Mouse (Mus musculus): ENCODE results near the gene Ntpcr. TPM values are rescaled to one million over a fixed set of nuclear protein-coding genes. Genes with fewer than 3 reads are reported as not detected.

Gene Ntpcr
- polyA plus RNA-seq, 1 experiment from 2014 or later = 37.6 TPM

- 81% methylated on average over 10 of the region's 10 CpGs for WGBS
- ATAC-seq = peak; percentile 53; the same call in 1 of the 2 replicates
- Histone ChIP-seq H3K4me1 (ENCODE audit: control insufficient read depth, insufficient read depth, low read depth, low read length) (no peaks in the 10 kb centered on the region), H3K36me3 (ENCODE audit: control insufficient read depth, insufficient read depth, low read length) (no peaks in the 10 kb centered on the region), H3K4me3 (ENCODE audit: low read length) (no peak overlapping the region), H3K27me3 (replicated peaks; ENCODE audit: control insufficient read depth, insufficient read depth, low read length) (no peaks in the 10 kb centered on the region), H3K4me2 (ENCODE audit: low read length) (no peak overlapping the region), H3K9me3 (ENCODE audit: control insufficient read depth, low read length) (no peaks in the 10 kb centered on the region), H3K27ac (ENCODE audit: low read depth, low read length) (no peak overlapping the region), H3K9ac (ENCODE audit: low read depth, low read length) (no peak overlapping the region)
Measured at GRCm38 (mm10) chr8:125740655-125741054, 10.9 kb downstream of the Ntpcr start.

- no peaks in the 10 kb centered on the region for H3K4me1 ChIP-seq (ENCODE audit: control insufficient read depth, insufficient read depth, low read depth, low read length)
- 71% methylated on average over 5 of the region's 5 CpGs for WGBS
- H3K27me3 ChIP-seq (replicated peaks; ENCODE audit: control insufficient read depth, insufficient read depth, low read length) = no peaks in the 10 kb centered on the region
- H3K36me3 ChIP-seq (ENCODE audit: control insufficient read depth, insufficient read depth, low read length) = no peaks in the 10 kb centered on the region
- no peak overlapping the region for H3K27ac ChIP-seq (ENCODE audit: low read depth, low read length)
- H3K9me3 ChIP-seq (ENCODE audit: control insufficient read depth, low read length) = no peaks in the 10 kb centered on the region
- ATAC-seq = no peak
- H3K4me2 ChIP-seq (ENCODE audit: low read length) = no peak overlapping the region
- no peak overlapping the region for H3K4me3 ChIP-seq (ENCODE audit: low read length)
- H3K9ac ChIP-seq (ENCODE audit: low read depth, low read length) = no peak overlapping the region
Measured at GRCm38 (mm10) chr8:125741377-125741776, 11.6 kb downstream of the Ntpcr start.

GRCm38 (mm10) chr8:125741855-125742254, 12.1 kb downstream of the Ntpcr start:
- Histone ChIP-seq H3K4me2 (ENCODE audit: low read length) (no peak overlapping the region), H3K4me3 (ENCODE audit: low read length) (no peak overlapping the region), H3K9ac (ENCODE audit: low read depth, low read length) (no peak overlapping the region), H3K36me3 (ENCODE audit: control insufficient read depth, insufficient read depth, low read length) (no peaks in the 10 kb centered on the region), H3K4me1 (ENCODE audit: control insufficient read depth, insufficient read depth, low read depth, low read length) (no peaks in the 10 kb centered on the region), H3K27me3 (replicated peaks; ENCODE audit: control insufficient read depth, insufficient read depth, low read length) (no peaks in the 10 kb centered on the region), H3K27ac (ENCODE audit: low read depth, low read length) (no peak overlapping the region), H3K9me3 (ENCODE audit: control insufficient read depth, low read length) (no peaks in the 10 kb centered on the region)
- no peak for ATAC-seq
- 85% methylated on average over 2 of the region's 2 CpGs for WGBS

GRCm38 (mm10) chr8:125742406-125742805, 12.6 kb downstream of the Ntpcr start:
- Histone ChIP-seq H3K4me1 (ENCODE audit: control insufficient read depth, insufficient read depth, low read depth, low read length) (no peaks in the 10 kb centered on the region), H3K4me3 (ENCODE audit: low read length) (no peak overlapping the region), H3K4me2 (ENCODE audit: low read length) (no peak overlapping the region), H3K9ac (ENCODE audit: low read depth, low read length) (no peak overlapping the region), H3K9me3 (ENCODE audit: control insufficient read depth, low read length) (no peaks in the 10 kb centered on the region), H3K27ac (ENCODE audit: low read depth, low read length) (no peak overlapping the region), H3K36me3 (ENCODE audit: control insufficient read depth, insufficient read depth, low read length) (no peaks in the 10 kb centered on the region), H3K27me3 (replicated peaks; ENCODE audit: control insufficient read depth, insufficient read depth, low read length) (no peaks in the 10 kb centered on the region)
- ATAC-seq = no peak
- 82% methylated on average over 8 of the region's 8 CpGs for WGBS

- no peak overlapping the region for H3K9ac ChIP-seq (ENCODE audit: low read depth, low read length)
- H3K4me3 ChIP-seq (ENCODE audit: low read length) = no peak overlapping the region
- 88% methylated on average over 10 of the region's 10 CpGs for WGBS
- no peaks in the 10 kb centered on the region for H3K9me3 ChIP-seq (ENCODE audit: control insufficient read depth, low read length)
- H3K27me3 ChIP-seq (replicated peaks; ENCODE audit: control insufficient read depth, insufficient read depth, low read length) = no peaks in the 10 kb centered on the region
- no peaks in the 10 kb centered on the region for H3K4me1 ChIP-seq (ENCODE audit: control insufficient read depth, insufficient read depth, low read depth, low read length)
- no peak for ATAC-seq
- H3K4me2 ChIP-seq (ENCODE audit: low read length) = no peak overlapping the region
- H3K27ac ChIP-seq (ENCODE audit: low read depth, low read length) = no peak overlapping the region
- H3K36me3 ChIP-seq (ENCODE audit: control insufficient read depth, insufficient read depth, low read length) = no peaks in the 10 kb centered on the region
Measured at GRCm38 (mm10) chr8:125744914-125745576, 15.3 kb downstream of the Ntpcr start.

GRCm38 (mm10) chr8:125747390-125747789, 17.6 kb downstream of the Ntpcr start:
- Histone ChIP-seq H3K27ac (ENCODE audit: low read depth, low read length) (no peak overlapping the region), H3K4me1 (ENCODE audit: control insufficient read depth, insufficient read depth, low read depth, low read length) (no peaks in the 10 kb centered on the region), H3K4me2 (ENCODE audit: low read length) (no peak overlapping the region), H3K9me3 (ENCODE audit: control insufficient read depth, low read length) (no peaks in the 10 kb centered on the region), H3K36me3 (ENCODE audit: control insufficient read depth, insufficient read depth, low read length) (no peaks in the 10 kb centered on the region), H3K4me3 (ENCODE audit: low read length) (no peak overlapping the region), H3K9ac (ENCODE audit: low read depth, low read length) (no peak overlapping the region), H3K27me3 (replicated peaks; ENCODE audit: control insufficient read depth, insufficient read depth, low read length) (no peaks in the 10 kb centered on the region)
- 71% methylated on average over 8 of the region's 8 CpGs for WGBS
- no peak for ATAC-seq

- Histone ChIP-seq H3K36me3 (ENCODE audit: control insufficient read depth, insufficient read depth, low read length) (0 out of 2 replicates have a peak, but pooled peaks cover 3% of the 10 kb centered on the region), H3K9me3 (ENCODE audit: control insufficient read depth, low read length) (no peaks in the 10 kb centered on the region), H3K9ac (ENCODE audit: low read depth, low read length) (0 out of 2 replicates have a peak overlapping the region, but pooled peaks have one; percentile 24), H3K4me2 (ENCODE audit: low read length) (no peak overlapping the region), H3K27me3 (replicated peaks; ENCODE audit: control insufficient read depth, insufficient read depth, low read length) (no peaks in the 10 kb centered on the region), H3K27ac (ENCODE audit: low read depth, low read length) (no peak overlapping the region), H3K4me1 (ENCODE audit: control insufficient read depth, insufficient read depth, low read depth, low read length) (peaks cover under 1% of the 10 kb centered on the region; the same call in 1 of the 2 replicates), H3K4me3 (ENCODE audit: low read length) (no peak overlapping the region)
- ATAC-seq = no peak
- 62% methylated on average over 8 of the region's 8 CpGs for WGBS
Measured at GRCm38 (mm10) chr8:125750846-125751245, 21.1 kb downstream of the Ntpcr start.

- peak overlapping the region; percentile 64 for H3K27ac ChIP-seq (ENCODE audit: low read depth, low read length)
- H3K4me1 ChIP-seq (ENCODE audit: control insufficient read depth, insufficient read depth, low read depth, low read length) = peaks cover 6% of the 10 kb centered on the region
- no peak overlapping the region for H3K4me3 ChIP-seq (ENCODE audit: low read length)
- no peak overlapping the region for H3K9ac ChIP-seq (ENCODE audit: low read depth, low read length)
- no peaks in the 10 kb centered on the region for H3K9me3 ChIP-seq (ENCODE audit: control insufficient read depth, low read length)
- no peak overlapping the region for H3K4me2 ChIP-seq (ENCODE audit: low read length)
- 61% methylated on average over 8 of the region's 8 CpGs for WGBS
- no peaks in the 10 kb centered on the region for H3K27me3 ChIP-seq (replicated peaks; ENCODE audit: control insufficient read depth, insufficient read depth, low read length)
- peak; percentile 10; the same call in 1 of the 2 replicates for ATAC-seq
- 0 out of 2 replicates have a peak, but pooled peaks cover 8% of the 10 kb centered on the region for H3K36me3 ChIP-seq (ENCODE audit: control insufficient read depth, insufficient read depth, low read length)
Measured at GRCm38 (mm10) chr8:125755896-125756295, 26.1 kb downstream of the Ntpcr start.

GRCm38 (mm10) chr8:125756391-125757105, 26.8 kb downstream of the Ntpcr start:
- no peaks in the 10 kb centered on the region for H3K9me3 ChIP-seq (ENCODE audit: control insufficient read depth, low read length)
- H3K9ac ChIP-seq (ENCODE audit: low read depth, low read length) = no peak overlapping the region; the same call in 1 of the 2 replicates
- H3K36me3 ChIP-seq (ENCODE audit: control insufficient read depth, insufficient read depth, low read length) = peaks cover 8% of the 10 kb centered on the region; the same call in 1 of the 2 replicates
- H3K4me3 ChIP-seq (ENCODE audit: low read length) = no peak overlapping the region
- ATAC-seq = peak; percentile 81
- H3K27me3 ChIP-seq (replicated peaks; ENCODE audit: control insufficient read depth, insufficient read depth, low read length) = no peaks in the 10 kb centered on the region
- 43% methylated on average over 9 of the region's 9 CpGs for WGBS
- peaks cover 6% of the 10 kb centered on the region for H3K4me1 ChIP-seq (ENCODE audit: control insufficient read depth, insufficient read depth, low read depth, low read length)
- no peak overlapping the region for H3K4me2 ChIP-seq (ENCODE audit: low read length)
- peak overlapping the region; percentile 64 for H3K27ac ChIP-seq (ENCODE audit: low read depth, low read length)

Data from hindbrain, embryonic 16.5 days (tissue).